Comparison of ENCODE assay signal across 8 mouse cellular contexts in genomic region chrX:101329372-101330028, GRCm38 (mm10). TPM values are rescaled to one million over a fixed set of nuclear protein-coding genes. Genes with fewer than 3 reads are reported as not detected.
DNase-seq lines count a peak whose midpoint lies in the region; ATAC-seq lines count a peak whose summit lies in the region.

No protein-coding gene starts in this region.

- H3K4me2 ChIP-seq in forebrain, embryonic 12.5 days, result no peak overlapping the region
- H3K4me2 ChIP-seq in lung, embryonic 16.5 days (ENCODE audit: low read depth, low read length), result peak overlapping the region; percentile 29

- H3K27ac ChIP-seq in forebrain, embryonic 12.5 days, result peak overlapping the region; percentile 56
- peak overlapping the region; percentile 52; the same call in 1 of the 2 replicates for H3K27ac ChIP-seq in lung, embryonic 16.5 days (ENCODE audit: low read length)

- intact Hi-C loops in heart, postnatal 10 days (cut with DNase I), result loop anchor here (1.0 to 10.0 kb wide), 2 partner anchors 197 to 555 kb away; no protein-coding TSS in a partner anchor

- 23% methylated on average over 9 of the region's 10 CpGs for WGBS in forebrain, embryonic 12.5 days
- 23% methylated on average over 10 of the region's 10 CpGs for WGBS in lung, embryonic 16.5 days

- H3K4me1 ChIP-seq in forebrain, embryonic 12.5 days, result 0 out of 2 replicates have a peak, but pooled peaks cover 5% of the 10 kb centered on the region
- no peaks in the 10 kb centered on the region; the same call in 1 of the 2 replicates for H3K4me1 ChIP-seq in lung, embryonic 16.5 days (replicated peaks; ENCODE audit: control insufficient read depth, insufficient read depth, low read length)

- no peaks in the 10 kb centered on the region for H3K36me3 ChIP-seq in forebrain, embryonic 12.5 days (replicated peaks)
- H3K36me3 ChIP-seq in lung, embryonic 16.5 days (ENCODE audit: control insufficient read depth, insufficient read depth, low read length), result no peaks in the 10 kb centered on the region

- H3K9me3 ChIP-seq in forebrain, embryonic 12.5 days, result no peaks in the 10 kb centered on the region
- H3K9me3 ChIP-seq in lung, embryonic 16.5 days (ENCODE audit: control insufficient read depth, low read length), result no peaks in the 10 kb centered on the region

- H3K27me3 ChIP-seq in forebrain, embryonic 12.5 days, result no peaks in the 10 kb centered on the region
- H3K27me3 ChIP-seq in lung, embryonic 16.5 days (ENCODE audit: control insufficient read depth, insufficient read depth, low read depth, low read length), result no peaks in the 10 kb centered on the region

- ATAC-seq in forebrain, embryonic 12.5 days (ENCODE audit: low FRiP score), result no peak
- ATAC-seq in lung, embryonic 16.5 days (ENCODE audit: low read depth), result no peak

- no peak overlapping the region for H3K9ac ChIP-seq in forebrain, embryonic 12.5 days
- peak overlapping the region; percentile 54 for H3K9ac ChIP-seq in lung, embryonic 16.5 days (ENCODE audit: low read length)

- DNase-seq in ES-CJ7 (ENCODE audit: low read depth, low spot score), result peak; percentile 65
- peak; percentile 36 for DNase-seq in c-Kit-positive CD71-positive TER-119-negative erythroid progenitor cells, embryonic 14.5 days (ENCODE audit: low read depth)
- peak; percentile 70 to 78 for DNase-seq in heart, postnatal 10 days
- DNase-seq in layer of hippocampus, adult 18-20 months (ENCODE audit: low spot score in 2 of 2), result peak; percentile 56 to 80
- DNase-seq in ovary, postnatal 36 days (ENCODE audit: low spot score), result peak; percentile 35
- DNase-seq in thymus, postnatal 36 days, result peak; percentile 18 to 27

- H3K4me3 ChIP-seq in forebrain, embryonic 12.5 days (replicated peaks), result no peak overlapping the region
- H3K4me3 ChIP-seq in lung, embryonic 16.5 days (ENCODE audit: low read length), result no peak overlapping the region

RNA-seq across cellular contexts. Expression of gene Nlgn3, which starts 30.5 kb away (rescaled TPM):
- 32.2 and 36.3 TPM in 2 replicates for polyA plus RNA-seq in forebrain, embryonic 12.5 days (2016; fragmentation: Nextera tagmentation; extraction: Ambion mirVana)
- total RNA-seq in heart, postnatal 10 days (2021), result under 1 TPM; 0.77 to 0.86 TPM
- total RNA-seq in layer of hippocampus, adult 18-20 months (2021), result 100 to 1,000 TPM; 168 to 183 TPM
- polyA plus RNA-seq in lung, embryonic 16.5 days (2015; fragmentation: Nextera tagmentation; extraction: Ambion mirVana), result 4.2 and 4.9 TPM in 2 replicates

RNA-seq across cellular contexts. Expression of gene Gjb1, which starts 46.7 kb away (rescaled TPM):
- polyA plus RNA-seq in forebrain, embryonic 12.5 days (2016; fragmentation: Nextera tagmentation; extraction: Ambion mirVana), result not detected in 2 replicates
- total RNA-seq in heart, postnatal 10 days (2021), result not detected
- 10 to 100 TPM; 13.9 to 14.4 TPM for total RNA-seq in layer of hippocampus, adult 18-20 months (2021)
- polyA plus RNA-seq in lung, embryonic 16.5 days (2015; fragmentation: Nextera tagmentation; extraction: Ambion mirVana), result 0.58 and 2.8 TPM in 2 replicates

RNA-seq across cellular contexts. Expression of gene Med12, which starts 55.7 kb away (rescaled TPM):
- 42.0 and 43.1 TPM in 2 replicates for polyA plus RNA-seq in forebrain, embryonic 12.5 days (2016; fragmentation: Nextera tagmentation; extraction: Ambion mirVana)
- 10 to 100 TPM; 26.8 to 29.4 TPM for total RNA-seq in heart, postnatal 10 days (2021)
- total RNA-seq in layer of hippocampus, adult 18-20 months (2021), result 10 to 100 TPM; 21.6 to 27.6 TPM
- polyA plus RNA-seq in lung, embryonic 16.5 days (2015; fragmentation: Nextera tagmentation; extraction: Ambion mirVana), result 34.2 and 34.9 TPM in 2 replicates

Comparison
In these comparisons a context has a peak if more than half of its experiments do, and no peak if none do; other contexts are left out.
1. DNase-seq: peak in every context shown above with its lines; median percentile 74 in heart, postnatal 10 days; 68 in layer of hippocampus, adult 18-20 months; 65 in ES-CJ7; 36 in c-Kit-positive CD71-positive TER-119-negative erythroid progenitor cells, embryonic 14.5 days; 35 in ovary, postnatal 36 days; 22 in thymus, postnatal 36 days.
2. RNA of gene Nlgn3, which starts 30.5 kb away (total RNA-seq): 168 to 183 TPM in layer of hippocampus, adult 18-20 months; 0.77 to 0.86 TPM in heart, postnatal 10 days; every median in the first group is over 10 times any median in the second.
3. RNA of gene Gjb1, which starts 46.7 kb away (total RNA-seq): 13.9 to 14.4 TPM in layer of hippocampus, adult 18-20 months; not detected in heart, postnatal 10 days; every median in the first group is over 10 times any median in the second.